Mouse (Mus musculus): ENCODE results near the gene Wfdc6a. TPM values are rescaled to one million over a fixed set of nuclear protein-coding genes. Genes with fewer than 3 reads are reported as not detected.

Gene Wfdc6a
- total and polyA plus RNA-seq, 3 experiments, result not detected

GRCm38 (mm10) chr2:164542598-164542997 is 42.6 kb downstream of the Wfdc6a start:
- no peak for DNase-seq (ENCODE audit: low read depth, low spot score)
- H3K27me3 ChIP-seq (ENCODE audit: control insufficient read depth in 1 of 2, insufficient read depth in 2 of 2, low read length in 2 of 2), result peaks cover 3% of the 10 kb centered on the region in 2 experiments; a peak in 3 of 4 replicates
- TF ChIP-seq POLR2AphosphoS5 (IDR thresholded peaks at IDR 0.05; ENCODE audit: borderline replicate concordance, low read depth, low read length) (no peak), MXI1 (IDR thresholded peaks at IDR 0.05; ENCODE audit: low read depth, low read length) (no peak), MEF2A (IDR thresholded peaks at IDR 0.05; ENCODE audit: extremely low read depth, insufficient replicate concordance, low read depth, low read length, poor library complexity, severe bottlenecking) (no peak), GABPA (IDR thresholded peaks at IDR 0.05; ENCODE audit: low read depth, low read length) (no peak), ETS1 (IDR thresholded peaks at IDR 0.05; ENCODE audit: low read depth, low read length) (no peak), NRF1 (IDR thresholded peaks at IDR 0.05; ENCODE audit: insufficient read depth, low read depth, low read length, poor library complexity, severe bottlenecking) (no peak), GATA1 (IDR thresholded peaks at IDR 0.05; ENCODE audit: low read depth, low read length) (no peak), MYB (IDR thresholded peaks at IDR 0.05; ENCODE audit: low read depth, low read length) (no peak), ZNF384 (IDR thresholded peaks at IDR 0.05; ENCODE audit: low read depth, low read length) (no peak), E2F4 (IDR thresholded peaks at IDR 0.05; ENCODE audit: borderline replicate concordance, low read depth, low read length) (no peak), MYC (IDR thresholded peaks at IDR 0.05; ENCODE audit: low read depth, low read length) (no peak), KAT2A (conservative IDR thresholded peaks at IDR 0.05; ENCODE audit: low read depth, low read length) (no peak), RCOR1 (IDR thresholded peaks at IDR 0.05; ENCODE audit: low read depth, low read length) (no peak), EP300 (IDR thresholded peaks at IDR 0.05; ENCODE audit: low read depth in 1 of 2, low read length in 2 of 2) (no peak), MAX (IDR thresholded peaks at IDR 0.05; ENCODE audit: low read length) (no peak), BHLHE40 (IDR thresholded peaks at IDR 0.05; ENCODE audit: borderline replicate concordance, low read depth, low read length) (no peak), SMC3 (IDR thresholded peaks at IDR 0.05; ENCODE audit: low read depth, low read length) (no peak), ZMIZ1 (IDR thresholded peaks at IDR 0.05; ENCODE audit: low read depth, low read length) (no peak), POLR2AphosphoS2 (IDR thresholded peaks at IDR 0.05; ENCODE audit: low read length) (no peak), POLR2A (IDR thresholded peaks at IDR 0.05; ENCODE audit: control insufficient read depth in 1 of 2, insufficient read depth in 1 of 2, low read depth in 1 of 2, low read length in 2 of 2, poor library complexity in 1 of 2) (no peak)

DNA sequence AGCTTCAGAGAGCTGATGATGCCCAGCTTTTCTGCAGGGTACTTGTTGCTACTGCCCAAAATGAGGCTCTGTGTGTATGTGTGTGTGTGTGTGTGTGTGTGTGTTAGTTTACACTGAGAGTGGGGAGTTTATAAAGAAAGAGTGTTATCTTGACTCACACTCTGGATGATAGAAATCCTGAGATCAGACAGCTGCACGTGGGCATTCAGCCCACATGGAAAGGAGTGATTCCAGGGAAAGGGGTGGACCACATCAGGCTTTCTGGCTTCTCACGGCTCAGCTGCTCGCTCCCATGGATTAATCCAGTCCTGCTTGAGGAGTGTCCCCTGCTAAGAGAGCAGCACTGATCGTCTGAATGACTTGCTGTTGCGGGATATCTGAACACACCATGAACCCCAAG is 43.1 kb downstream of the Wfdc6a start:
- H3K27me3 ChIP-seq (ENCODE audit: control insufficient read depth in 1 of 2, insufficient read depth in 2 of 2, low read length in 2 of 2), result peaks cover 3% of the 10 kb centered on the region in 2 experiments; a peak in 3 of 4 replicates
- no peak overlapping the region for H3K4me3 ChIP-seq (ENCODE audit: control insufficient read depth in 1 of 2, insufficient read depth in 1 of 2, low read depth in 2 of 2, low read length in 2 of 2)
- no peaks in the 10 kb centered on the region for H3K4me1 ChIP-seq (ENCODE audit: control insufficient read depth in 1 of 2, insufficient read depth in 2 of 2, low read length in 2 of 2)
- no peaks in the 10 kb centered on the region for H3K36me3 ChIP-seq (ENCODE audit: control insufficient read depth in 1 of 2, insufficient read depth in 2 of 2, low read length in 2 of 2)
- TF ChIP-seq POLR2A (IDR thresholded peaks at IDR 0.05; ENCODE audit: control insufficient read depth in 1 of 2, insufficient read depth in 1 of 2, low read depth in 1 of 2, low read length in 2 of 2, poor library complexity in 1 of 2) (no peak), ZKSCAN1 (IDR thresholded peaks at IDR 0.05; ENCODE audit: low read depth, low read length) (no peak), HCFC1 (IDR thresholded peaks at IDR 0.05; ENCODE audit: low read depth, low read length) (no peak), TAL1 (IDR thresholded peaks at IDR 0.05; ENCODE audit: low read length) (no peak), CHD1 (IDR thresholded peaks at IDR 0.05; ENCODE audit: low read depth, low read length) (no peak), GABPA (IDR thresholded peaks at IDR 0.05; ENCODE audit: low read depth, low read length) (no peak), MAZ (IDR thresholded peaks at IDR 0.05; ENCODE audit: low read depth, low read length) (no peak), GATA1 (IDR thresholded peaks at IDR 0.05; ENCODE audit: low read depth, low read length) (no peak), ELF1 (IDR thresholded peaks at IDR 0.05; ENCODE audit: low read depth, low read length) (no peak), BHLHE40 (IDR thresholded peaks at IDR 0.05; ENCODE audit: borderline replicate concordance, low read depth, low read length) (no peak), SIN3A (IDR thresholded peaks at IDR 0.05; ENCODE audit: low read length) (no peak), MYB (IDR thresholded peaks at IDR 0.05; ENCODE audit: low read depth, low read length) (no peak), TBP (IDR thresholded peaks at IDR 0.05; ENCODE audit: low read depth, low read length) (no peak), ETS1 (IDR thresholded peaks at IDR 0.05; ENCODE audit: low read depth, low read length) (no peak), POLR2AphosphoS2 (IDR thresholded peaks at IDR 0.05; ENCODE audit: low read length) (no peak), MAFK (IDR thresholded peaks at IDR 0.05; ENCODE audit: borderline replicate concordance, low read depth, low read length) (no peak), ZNF384 (IDR thresholded peaks at IDR 0.05; ENCODE audit: low read depth, low read length) (no peak), RAD21 (IDR thresholded peaks at IDR 0.05; ENCODE audit: low read depth, low read length) (no peak), UBTF (IDR thresholded peaks at IDR 0.05; ENCODE audit: borderline replicate concordance, insufficient read depth, low read depth, low read length) (no peak), MEF2A (IDR thresholded peaks at IDR 0.05; ENCODE audit: extremely low read depth, insufficient replicate concordance, low read depth, low read length, poor library complexity, severe bottlenecking) (no peak)
- no peak overlapping the region for H3K27ac ChIP-seq (ENCODE audit: control insufficient read depth, low read depth, low read length)
- no peaks in the 10 kb centered on the region for H3K79me2 ChIP-seq (ENCODE audit: control insufficient read depth, insufficient read depth, low read length, poor library complexity)
- H3K9me3 ChIP-seq (replicated peaks; ENCODE audit: insufficient read depth, low read length), result no peaks in the 10 kb centered on the region
- no peak for DNase-seq (ENCODE audit: low read depth, low spot score)
- no peak overlapping the region for H3K9ac ChIP-seq (ENCODE audit: control insufficient read depth, low read depth, low read length, poor library complexity, severe bottlenecking)

More at GRCm38 (mm10) chr2:164542598-164542997, 42.6 kb downstream of the Wfdc6a start:
- Histone ChIP-seq H3K4me1 (ENCODE audit: control insufficient read depth in 1 of 2, insufficient read depth in 2 of 2, low read length in 2 of 2) (no peaks in the 10 kb centered on the region), H3K4me3 (ENCODE audit: control insufficient read depth in 1 of 2, insufficient read depth in 1 of 2, low read depth in 2 of 2, low read length in 2 of 2) (no peak overlapping the region), H3K79me2 (ENCODE audit: control insufficient read depth, insufficient read depth, low read length, poor library complexity) (no peaks in the 10 kb centered on the region), H3K9me3 (replicated peaks; ENCODE audit: insufficient read depth, low read length) (no peaks in the 10 kb centered on the region), H3K9ac (ENCODE audit: control insufficient read depth, low read depth, low read length, poor library complexity, severe bottlenecking) (no peak overlapping the region), H3K27ac (ENCODE audit: control insufficient read depth, low read depth, low read length) (no peak overlapping the region), H3K36me3 (ENCODE audit: control insufficient read depth in 1 of 2, insufficient read depth in 2 of 2, low read length in 2 of 2) (no peaks in the 10 kb centered on the region)

Measured in MEL (cell line).